Mouse (Mus musculus) midbrain, embryonic 13.5 days (tissue): ENCODE results near the gene Irf3. TPM values are rescaled to one million over a fixed set of nuclear protein-coding genes. Genes with fewer than 3 reads are reported as not detected.

ENCODE experiments used
- ATAC-seq: fragments of 200-750 bp; cut with Nextera tagmentation; 2 replicates; pipeline ENCODE4 v1.8.0; 2017; ENCODE audit warnings: mild to moderate bottlenecking, moderate TSS enrichment, moderate library complexity
- H3K27ac ChIP-seq: fragments of 300-500 bp; sonication (generic); 2 replicates; pipeline ENCODE4 v1.5.1; 2015; ENCODE audit warnings: inconsistent platforms, mild to moderate bottlenecking, moderate library complexity
- H3K27me3 ChIP-seq: fragments of 300-500 bp; sonication (generic); 2 replicates; pipeline ENCODE4 v1.6.1; 2015; ENCODE audit warnings: mild to moderate bottlenecking, inconsistent platforms
- H3K36me3 ChIP-seq: fragments of 300-500 bp; sonication (generic); 2 replicates; pipeline ENCODE4 v1.6.1; 2015; ENCODE audit warnings: mild to moderate bottlenecking, inconsistent platforms
- H3K4me1 ChIP-seq: fragments of 300-500 bp; sonication (generic); replicated peaks from 2 replicates; pipeline ENCODE4 v1.6.1; 2015; ENCODE audit warnings: inconsistent platforms
- H3K4me2 ChIP-seq: fragments of 300-500 bp; sonication (generic); replicated peaks from 2 replicates; pipeline ENCODE4 v1.6.1; 2015; ENCODE audit warnings: moderate library complexity, mild to moderate bottlenecking, inconsistent platforms
- H3K4me3 ChIP-seq: fragments of 300-500 bp; sonication (generic); replicated peaks from 2 replicates; pipeline ENCODE4 v1.5.1; 2015; ENCODE audit warnings: mild to moderate bottlenecking, inconsistent platforms
- H3K9ac ChIP-seq: fragments of 300-500 bp; sonication (generic); replicated peaks from 2 replicates; pipeline ENCODE4 v1.6.1; 2015; ENCODE audit warnings: mild to moderate bottlenecking, inconsistent platforms
- H3K9me3 ChIP-seq: fragments of 300-500 bp; sonication (generic); 2 replicates; pipeline ENCODE4 v1.6.1; 2016; ENCODE audit warnings: mild to moderate bottlenecking, inconsistent platforms
- WGBS: fragments of 180-500 bp; shearing (Covaris S2); methylation state at CpG from one replicate; pipeline ENCODE4 v1.1.7; 2015; 5-methylcytosine and 5-hydroxymethylcytosine counted together
- polyA plus RNA-seq: library from polyadenylated mRNA; unstranded; fragments of >200 nt; fragmentation: Nextera tagmentation; extraction: Ambion mirVana; gene quantifications from 2 replicates; pipeline ENCODE4 v1.2.1, GENCODE M21; 2015

Irf3 gene
- polyA plus RNA-seq, 1 experiment from 2014 or later, result 70.7 TPM

DNA sequence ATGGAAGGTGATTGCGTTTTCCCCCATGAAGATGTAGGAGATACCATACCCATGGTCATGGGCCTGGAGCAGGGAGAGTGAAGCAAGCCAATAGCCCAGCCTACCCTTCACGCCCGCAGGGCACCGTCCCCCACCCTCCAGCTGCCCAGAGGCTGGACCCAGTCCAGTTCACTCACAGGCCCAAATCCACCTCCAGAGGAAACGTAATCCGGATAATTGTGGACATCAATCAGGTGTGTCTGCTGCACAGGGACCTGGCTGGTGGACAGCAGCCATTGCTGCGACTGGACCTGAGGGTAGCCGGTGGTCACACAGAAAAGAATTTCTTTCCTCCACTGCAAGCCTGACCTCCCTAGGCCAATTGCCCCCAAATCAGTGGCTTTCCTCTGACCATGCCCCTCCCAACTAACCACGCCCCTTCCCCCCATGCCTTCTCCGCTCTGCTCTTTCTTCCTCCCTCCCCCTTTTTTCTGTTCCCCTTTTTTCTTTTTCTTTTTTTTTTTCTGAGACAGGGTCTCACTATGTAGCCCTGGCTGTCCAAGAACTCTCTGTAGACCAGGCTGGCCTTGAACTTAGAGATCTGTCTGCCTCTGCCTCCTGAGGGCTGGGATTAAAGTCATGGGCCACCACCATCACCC is 37.5 kb upstream of the Irf3 start:
- H3K27me3 ChIP-seq, result no peaks in the 10 kb centered on the region
- no peak overlapping the region for H3K4me2 ChIP-seq
- ATAC-seq, result no peak
- peaks cover 63% of the 10 kb centered on the region for H3K36me3 ChIP-seq
- H3K27ac ChIP-seq, result no peak overlapping the region
- no peak overlapping the region for H3K4me3 ChIP-seq
- 90% methylated on average over 10 of the region's 10 CpGs for WGBS
- no peaks in the 10 kb centered on the region for H3K9me3 ChIP-seq
- no peaks in the 10 kb centered on the region for H3K4me1 ChIP-seq
- no peak overlapping the region for H3K9ac ChIP-seq

- Histone ChIP-seq H3K27me3 (no peaks in the 10 kb centered on the region), H3K27ac (no peak overlapping the region), H3K4me1 (no peaks in the 10 kb centered on the region), H3K9ac (no peak overlapping the region), H3K4me3 (no peak overlapping the region), H3K9me3 (no peaks in the 10 kb centered on the region), H3K36me3 (peaks cover 68% of the 10 kb centered on the region), H3K4me2 (no peak overlapping the region)
- ATAC-seq, result no peak
- WGBS, result 91% methylated on average over 13 of the region's 13 CpGs
Measured at GRCm38 (mm10) chr7:44960512-44960910, 36.9 kb upstream of the Irf3 start.

GRCm38 (mm10) chr7:44962337-44962736 is 35.1 kb upstream of the Irf3 start:
- Histone ChIP-seq H3K4me2 (no peak overlapping the region), H3K27ac (no peak overlapping the region), H3K4me3 (no peak overlapping the region), H3K27me3 (no peaks in the 10 kb centered on the region), H3K36me3 (peaks cover 85% of the 10 kb centered on the region), H3K4me1 (no peaks in the 10 kb centered on the region), H3K9me3 (no peaks in the 10 kb centered on the region), H3K9ac (no peak overlapping the region)
- ATAC-seq, result no peak
- 88% methylated on average over 8 of the region's 8 CpGs for WGBS

- 95% methylated on average over 5 of the region's 5 CpGs for WGBS
- Histone ChIP-seq H3K36me3 (peaks cover 88% of the 10 kb centered on the region), H3K9me3 (no peaks in the 10 kb centered on the region), H3K27ac (no peak overlapping the region), H3K4me1 (no peaks in the 10 kb centered on the region), H3K4me3 (no peak overlapping the region), H3K4me2 (no peak overlapping the region), H3K9ac (no peak overlapping the region), H3K27me3 (no peaks in the 10 kb centered on the region)
- ATAC-seq, result no peak
Measured at GRCm38 (mm10) chr7:44962831-44963230, 34.6 kb upstream of the Irf3 start.

DNA sequence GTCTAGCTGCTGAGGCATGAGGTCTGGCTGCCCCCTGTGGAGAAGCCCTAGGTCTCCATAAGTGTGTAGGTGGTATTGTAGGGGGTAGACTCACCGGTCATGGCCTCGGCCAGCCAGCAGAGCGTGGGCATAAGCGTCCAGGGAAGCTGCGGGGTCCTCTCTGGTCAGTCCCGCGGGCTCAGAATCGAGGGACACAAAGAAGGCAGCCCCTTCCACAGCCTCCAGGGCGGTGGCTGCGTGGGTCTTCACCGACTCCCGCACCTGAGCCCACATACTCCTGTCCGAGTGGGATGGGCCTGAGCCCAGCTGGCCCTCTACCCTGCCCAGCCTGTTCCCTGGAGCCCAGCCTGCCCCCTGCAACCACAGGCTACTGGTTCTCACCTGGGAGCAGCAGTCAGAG is 32.5 kb upstream of the Irf3 start:
- Histone ChIP-seq H3K36me3 (peaks cover 77% of the 10 kb centered on the region), H3K4me3 (no peak overlapping the region), H3K9ac (no peak overlapping the region), H3K9me3 (no peaks in the 10 kb centered on the region), H3K27me3 (no peaks in the 10 kb centered on the region), H3K4me2 (no peak overlapping the region), H3K27ac (no peak overlapping the region), H3K4me1 (0 out of 2 replicates have a peak, but pooled peaks cover 5% of the 10 kb centered on the region)
- whole genome bisulfite sequencing, result 94% methylated on average over 13 of the region's 13 CpGs
- ATAC-seq, result no peak; the same call in 1 of the 2 replicates

DNA sequence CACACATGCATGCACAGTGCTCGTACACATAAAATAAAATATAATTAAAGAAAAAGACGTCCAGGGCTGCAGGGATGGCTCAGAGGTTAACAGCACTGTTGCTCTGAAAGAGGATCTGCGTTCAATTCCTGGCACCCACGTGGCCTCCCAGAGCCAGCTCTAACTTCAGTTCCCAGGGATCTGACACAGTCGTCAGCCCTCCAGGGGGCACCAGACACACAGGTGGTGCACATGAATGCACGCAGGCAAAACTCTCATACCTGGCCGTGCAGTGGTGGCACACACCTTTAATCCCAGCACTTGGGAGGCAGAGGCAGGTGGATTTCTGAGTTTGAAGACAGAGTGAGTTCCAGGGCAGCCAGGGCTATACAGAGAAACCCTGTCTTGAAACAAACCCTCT is 31.5 kb upstream of the Irf3 start:
- Histone ChIP-seq H3K9me3 (no peaks in the 10 kb centered on the region), H3K9ac (no peak overlapping the region), H3K4me3 (no peak overlapping the region), H3K27ac (no peak overlapping the region), H3K4me2 (no peak overlapping the region), H3K4me1 (peaks cover 9% of the 10 kb centered on the region), H3K27me3 (no peaks in the 10 kb centered on the region), H3K36me3 (peaks cover 69% of the 10 kb centered on the region)
- no peak for ATAC-seq
- 85% methylated on average over 7 of the region's 7 CpGs for WGBS

- Histone ChIP-seq H3K36me3 (peaks cover 62% of the 10 kb centered on the region), H3K4me3 (no peak overlapping the region), H3K27ac (no peak overlapping the region), H3K4me2 (no peak overlapping the region), H3K27me3 (no peaks in the 10 kb centered on the region), H3K9me3 (no peaks in the 10 kb centered on the region), H3K4me1 (peaks cover 15% of the 10 kb centered on the region), H3K9ac (no peak overlapping the region)
- no peak for ATAC-seq
- 80% methylated on average over 15 of the region's 15 CpGs for WGBS
Measured at GRCm38 (mm10) chr7:44966638-44967037, 30.8 kb upstream of the Irf3 start.

GRCm38 (mm10) chr7:44970231-44970691 is 27.2 kb upstream of the Irf3 start:
- Histone ChIP-seq H3K27me3 (no peaks in the 10 kb centered on the region), H3K9me3 (no peaks in the 10 kb centered on the region), H3K36me3 (peaks cover 29% of the 10 kb centered on the region), H3K4me2 (peak overlapping the region; percentile 77), H3K27ac (peak overlapping the region; percentile 86), H3K4me1 (peaks cover 45% of the 10 kb centered on the region), H3K4me3 (peak overlapping the region; percentile 55), H3K9ac (peak overlapping the region; percentile 71)
- peak; percentile 96 for ATAC-seq
- under 1% methylated on average over 36 of the region's 36 CpGs for WGBS

- no peak for ATAC-seq
Measured at GRCm38 (mm10) chr7:44971142-44971541, 26.3 kb upstream of the Irf3 start.

DNA sequence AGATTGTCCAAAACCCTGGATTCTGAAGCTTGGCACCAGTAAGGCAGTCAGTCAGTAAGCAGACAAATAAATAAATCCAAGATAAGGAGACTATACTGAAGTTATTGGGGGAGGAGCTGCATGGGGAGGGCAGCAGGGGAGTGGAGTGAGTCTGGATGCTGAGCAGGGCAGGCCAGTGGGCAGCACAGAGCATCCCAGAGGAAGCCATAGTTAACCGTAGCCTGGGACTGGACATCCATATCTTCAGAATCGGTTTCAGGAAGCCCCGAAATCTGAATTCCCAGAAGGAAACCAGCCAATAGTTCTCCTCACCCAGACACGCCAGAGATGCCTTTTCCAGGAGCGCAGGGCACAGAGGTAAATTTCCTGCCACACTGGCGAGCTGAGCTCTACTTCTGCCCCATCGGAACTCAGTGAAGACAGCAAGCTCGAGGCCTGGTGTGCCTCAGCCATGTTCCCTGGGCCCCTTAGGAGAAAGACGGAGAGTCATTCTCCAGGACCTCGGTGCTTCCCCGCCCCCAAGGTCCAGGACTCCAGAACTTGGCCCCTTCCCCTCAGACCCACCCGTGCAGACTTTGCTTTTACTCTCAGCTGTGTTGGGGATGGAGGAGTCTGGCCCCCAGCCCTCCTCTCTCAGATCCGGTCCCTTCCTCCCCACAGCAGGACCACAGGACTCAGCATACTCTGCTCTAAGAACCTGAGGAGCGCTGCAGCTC is 23.9 kb upstream of the Irf3 start:
- H3K4me3 ChIP-seq, result peak overlapping the region; percentile 58

More at GRCm38 (mm10) chr7:44971142-44971541, 26.3 kb upstream of the Irf3 start:
- Histone ChIP-seq H3K9ac (peak overlapping the region; percentile 71), H3K27ac (peak overlapping the region; percentile 86), H3K4me3 (peak overlapping the region; percentile 55), H3K36me3 (peaks cover 29% of the 10 kb centered on the region), H3K9me3 (no peaks in the 10 kb centered on the region), H3K4me2 (peak overlapping the region; percentile 77), H3K27me3 (no peaks in the 10 kb centered on the region), H3K4me1 (peaks cover 50% of the 10 kb centered on the region)
- WGBS, result 78% methylated on average over 7 of the region's 7 CpGs

DNA sequence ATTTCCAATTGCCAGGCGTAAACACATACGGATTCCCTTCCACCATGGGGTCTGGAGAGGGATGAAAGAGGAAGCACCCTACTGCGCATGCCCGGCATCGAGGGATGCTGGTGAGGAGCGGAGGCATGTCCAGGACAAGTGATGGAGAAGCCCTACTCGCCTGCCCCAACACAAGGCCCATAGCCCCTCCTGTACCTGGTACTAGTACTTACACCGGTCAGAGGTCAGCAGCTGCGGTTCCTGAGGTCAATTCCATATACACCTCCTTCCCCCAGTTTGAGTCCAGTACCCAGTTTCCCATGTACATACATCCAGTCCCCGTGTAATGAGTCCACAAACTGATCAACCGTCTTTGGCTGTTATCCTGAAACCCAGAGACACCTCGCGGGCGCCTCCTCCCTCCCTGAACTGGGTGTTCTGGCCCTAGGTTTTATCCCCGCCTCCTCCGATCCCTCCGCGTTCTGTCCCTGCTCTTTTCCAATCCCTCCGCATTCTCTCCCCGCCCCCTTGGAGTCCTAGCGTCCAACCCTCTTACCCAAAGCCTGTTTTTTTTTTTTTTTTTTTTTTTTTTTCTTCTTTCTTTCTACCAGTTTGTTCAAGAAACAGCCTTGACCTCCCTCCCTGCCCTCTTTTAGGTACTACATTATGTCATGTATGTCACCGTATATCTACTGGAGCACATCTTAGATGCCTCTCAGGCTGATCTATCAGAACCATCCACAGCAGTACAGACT is 22.9 kb upstream of the Irf3 start, which contains the start of gene Cpt1c:
Gene Cpt1c, minus strand, starts transcription at position 469 of the 734 bp plus-strand sequence.
- Histone ChIP-seq H3K4me1 (peaks cover 48% of the 10 kb centered on the region), H3K4me2 (peak within 1 kb of the TSS; percentile 93), H3K4me3 (peak within 1 kb of the TSS; percentile 58), H3K36me3 (peaks cover 44% of the 10 kb centered on the region), H3K9ac (peak within 1 kb of the TSS; percentile 77), H3K9me3 (no peaks in the 10 kb centered on the region), H3K27me3 (no peaks in the 10 kb centered on the region), H3K27ac (peak within 1 kb of the TSS; percentile 97)
- ATAC-seq, result peak; percentile 65
- WGBS, result under 1% methylated on average over 22 of the region's 22 CpGs

More for the DNA sequence above, 23.9 kb upstream of the Irf3 start:
- Histone ChIP-seq H3K4me2 (peak overlapping the region; percentile 93), H3K9ac (peak overlapping the region; percentile 77), H3K27me3 (no peaks in the 10 kb centered on the region), H3K9me3 (no peaks in the 10 kb centered on the region), H3K4me1 (peaks cover 50% of the 10 kb centered on the region), H3K27ac (peak overlapping the region; percentile 97), H3K36me3 (peaks cover 35% of the 10 kb centered on the region)
- ATAC-seq, result no peak
- WGBS, result 26% methylated on average over 14 of the region's 14 CpGs

GRCm38 (mm10) chr7:44975117-44975419 is 22.4 kb upstream of the Irf3 start:
- H3K9ac ChIP-seq, result peak overlapping the region; percentile 42; the same call in 1 of the 2 replicates
- peaks cover 44% of the 10 kb centered on the region for H3K4me1 ChIP-seq
- peak overlapping the region; percentile 97 for H3K27ac ChIP-seq
- H3K4me2 ChIP-seq, result peak overlapping the region; percentile 93
- peak overlapping the region; percentile 58 for H3K4me3 ChIP-seq
- ATAC-seq, result no peak
- peaks cover 49% of the 10 kb centered on the region for H3K36me3 ChIP-seq
- no peaks in the 10 kb centered on the region for H3K9me3 ChIP-seq
- H3K27me3 ChIP-seq, result no peaks in the 10 kb centered on the region
- WGBS, result 21% methylated on average over 6 of the region's 6 CpGs
